Mouse (Mus musculus): ENCODE measurements at regions not wholly inside any gene's neighbourhood (a gene's known extent, or its start where the extent isn't known, plus 50 kb on each side); places are given as distances from the start of the nearest gene placed in this dataset.

- intact Hi-C loops (cut with DNase I) = no loop called here
- no peak for DNase-seq
Measured at GRCm38 (mm10) chr14:70839126-70839525, 239.5 kb upstream of the Fam160b2 start.

DNA sequence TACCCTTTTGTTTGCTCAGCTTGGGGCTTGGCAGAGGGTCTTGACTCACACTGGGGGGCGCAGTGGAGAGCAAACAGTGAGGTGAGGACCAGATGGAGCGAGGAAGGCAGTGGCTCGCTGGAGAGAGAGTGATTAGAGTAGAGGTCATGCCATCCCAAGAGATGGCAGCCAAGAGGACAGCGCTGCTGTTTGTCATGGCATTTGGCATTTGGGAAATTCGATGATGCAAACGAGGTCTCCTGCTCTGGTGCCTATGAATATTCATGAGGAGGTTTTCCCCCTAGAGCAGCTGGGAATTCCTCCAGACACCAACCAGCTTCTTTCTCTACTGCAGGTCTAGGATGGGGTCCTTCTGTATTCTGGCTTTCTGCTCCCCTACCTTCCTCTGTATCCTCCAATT lies 237.9 kb upstream of the Fam160b2 start:
- no peak for DNase-seq
- intact Hi-C loops (cut with DNase I) = no loop called here

GRCm38 (mm10) chr14:70833238-70833637 lies 233.6 kb upstream of the Fam160b2 start:
- DNase-seq = no peak
- intact Hi-C loops (cut with DNase I) = no loop called here

- intact Hi-C loops (cut with DNase I) = no loop called here
- DNase-seq = no peak
Measured at GRCm38 (mm10) chr14:70832462-70833212, 233.0 kb upstream of the Fam160b2 start.

- intact Hi-C loops (cut with DNase I) = no loop called here
- DNase-seq = peak in 1 of 2 experiments; percentile 7
Measured at GRCm38 (mm10) chr14:70832042-70832441, 232.4 kb upstream of the Fam160b2 start.

All from heart, postnatal 14 days (tissue).